Mouse (Mus musculus) CH12.LX (cell line): Measurements from ENCODE around the gene Frem2. TPM values are rescaled to one million over a fixed set of nuclear protein-coding genes. Genes with fewer than 3 reads are reported as not detected.

Experiments used
- DNase-seq: peaks from one replicate; pipeline ENCODE4 v3.0.0-alpha.2; 2013; ENCODE audit errors: extremely low read depth
- H3K27ac ChIP-seq: 2 replicates; pipeline ENCODE4 v1.5.1; 2012; ENCODE audit warnings: low read depth, mild to moderate bottlenecking, control low read depth, moderate library complexity; ENCODE audit not compliant: insufficient read depth
- H3K27me3 ChIP-seq: replicated peaks from 2 replicates; pipeline ENCODE3; 2012; ENCODE audit warnings: inconsistent platforms
- H3K36me3 ChIP-seq, 2 experiments: replicated peaks in 1 of 2; 2 replicates each; pipeline versions ENCODE3 to v1.6.1; 2012; ENCODE audit warnings: inconsistent platforms in 1 of 2, low read length in 1 of 2, mild to moderate bottlenecking in 1 of 2, mixed read lengths in 1 of 2, moderate library complexity in 1 of 2; ENCODE audit not compliant: control insufficient read depth in 1 of 2, insufficient read depth in 1 of 2
- H3K4me1 ChIP-seq, 2 experiments: 2 replicates each; pipeline ENCODE4 v1.6.1; 2012; ENCODE audit warnings: inconsistent platforms in 1 of 2, moderate library complexity in 1 of 2; ENCODE audit not compliant: insufficient read depth in 2 of 2, control insufficient read depth in 1 of 2
- H3K4me2 ChIP-seq: 2 replicates; pipeline ENCODE4 v1.6.1; 2012; ENCODE audit warnings: low read depth, mild to moderate bottlenecking, control low read depth; ENCODE audit not compliant: poor library complexity, insufficient read depth, severe bottlenecking
- H3K4me3 ChIP-seq, 3 experiments: fragments of 150-350 bp in 1 of 3; sonication (generic) in 1 of 3; replicated peaks in 1 of 3; 2 replicates each; pipeline versions ENCODE3 to v1.5.1; 2011 to 2012; ENCODE audit warnings: low read depth in 2 of 3, low read length in 2 of 3, mild to moderate bottlenecking in 2 of 3, moderate library complexity in 2 of 3, control low read depth in 1 of 3, improper control_type of control experiment in 1 of 3, inconsistent platforms in 1 of 3, mixed read lengths in 1 of 3; ENCODE audit not compliant: poor library complexity in 1 of 3
- H3K79me2 ChIP-seq: replicated peaks from 2 replicates; pipeline ENCODE4 v1.6.1; 2012; ENCODE audit warnings: mild to moderate bottlenecking, moderate library complexity; ENCODE audit not compliant: control insufficient read depth, poor library complexity, insufficient read depth, severe bottlenecking; ENCODE audit errors: extremely low read depth
- H3K9ac ChIP-seq: 2 replicates; pipeline ENCODE4 v1.6.1; 2012; ENCODE audit warnings: low read depth, mild to moderate bottlenecking, control low read depth, moderate library complexity; ENCODE audit not compliant: insufficient read depth
- H3K9me3 ChIP-seq: replicated peaks from 2 replicates; pipeline ENCODE3; 2012; ENCODE audit warnings: low read length, inconsistent platforms, mixed read lengths
- ELF1 ChIP-seq: IDR thresholded peaks from 2 replicates; pipeline ENCODE4 v1.6.1; 2014; ENCODE audit warnings: low read depth, mild to moderate bottlenecking, inconsistent platforms, low read length, improper control_type of control experiment
- IRF4 ChIP-seq: IDR thresholded peaks from 2 replicates; pipeline ENCODE4 v1.6.1; 2014; ENCODE audit warnings: low read depth, mild to moderate bottlenecking, inconsistent platforms, low read length, improper control_type of control experiment
- JUN ChIP-seq: IDR thresholded peaks from 2 replicates; pipeline ENCODE4 v1.6.1; 2011; ENCODE audit warnings: low read depth, mild to moderate bottlenecking, low read length, improper control_type of control experiment, moderate library complexity; ENCODE audit not compliant: insufficient read depth
- JUND ChIP-seq: conservative IDR thresholded peaks from 2 replicates; pipeline ENCODE4 v1.6.1; 2011; ENCODE audit warnings: low read depth, low read length, improper control_type of control experiment
- MAFK ChIP-seq: IDR thresholded peaks from 2 replicates; pipeline ENCODE4 v1.6.1; 2011; ENCODE audit warnings: low read length, improper control_type of control experiment; ENCODE audit not compliant: insufficient replicate concordance
- MAX ChIP-seq: IDR thresholded peaks from 2 replicates; pipeline ENCODE4 v1.6.1; 2011; ENCODE audit warnings: low read length, improper control_type of control experiment
- MEF2A ChIP-seq: IDR thresholded peaks from 2 replicates; pipeline ENCODE4 v1.6.1; 2014; ENCODE audit warnings: low read depth, mild to moderate bottlenecking, inconsistent platforms, low read length, improper control_type of control experiment, borderline replicate concordance
- NRF1 ChIP-seq: IDR thresholded peaks from 2 replicates; pipeline ENCODE4 v1.6.1; 2014; ENCODE audit warnings: low read depth, mild to moderate bottlenecking, inconsistent platforms, low read length, improper control_type of control experiment, moderate library complexity
- PAX5 ChIP-seq: IDR thresholded peaks from 2 replicates; pipeline ENCODE4 v1.6.1; 2012; ENCODE audit warnings: low read length, inconsistent platforms, mixed read lengths
- POLR2AphosphoS2 ChIP-seq: IDR thresholded peaks from 2 replicates; pipeline ENCODE4 v1.6.1; 2011; ENCODE audit warnings: low read depth, low read length, improper control_type of control experiment
- RAD21 ChIP-seq: IDR thresholded peaks from 2 replicates; pipeline ENCODE4 v1.6.1; 2011; ENCODE audit warnings: low read depth, mild to moderate bottlenecking, low read length, improper control_type of control experiment, moderate library complexity
- RCOR1 ChIP-seq: conservative IDR thresholded peaks from 2 replicates; pipeline ENCODE4 v1.6.1; 2012; ENCODE audit warnings: low read depth, mild to moderate bottlenecking, inconsistent platforms, low read length, improper control_type of control experiment
- SMC3 ChIP-seq: IDR thresholded peaks from 2 replicates; pipeline ENCODE4 v1.6.1; 2011; ENCODE audit warnings: low read depth, low read length, improper control_type of control experiment
- UBTF ChIP-seq: IDR thresholded peaks from 2 replicates; pipeline ENCODE4 v1.6.1; 2012; ENCODE audit warnings: low read depth, mild to moderate bottlenecking, inconsistent platforms, low read length, improper control_type of control experiment, moderate library complexity
- ZKSCAN1 ChIP-seq: IDR thresholded peaks from 2 replicates; pipeline ENCODE4 v1.6.1; 2012; ENCODE audit warnings: low read depth, inconsistent platforms, low read length, improper control_type of control experiment, borderline replicate concordance
- dilution Hi-C: fragments of 300-500 bp; cut with MboI; formaldehyde crosslinking; loops from 2 replicates; pipeline ENCODE4 v1.14.3; 2020; ENCODE audit warnings: low sequenced_read_pairs; ENCODE audit not compliant: extremely low pct_unique_long_range_greater_than_20kb, extremely low pct_ligation_motif_present
- in situ Hi-C: fragments of 300-500 bp; cut with MboI; formaldehyde crosslinking; loops from 3 replicates; pipeline ENCODE4 v1.14.3; 2019; ENCODE audit warnings: low sequenced_read_pairs, low pct_ligation_motif_present, low pct_unique_long_range_greater_than_20kb, mixed read lengths
- polyA plus RNA-seq: library from polyadenylated mRNA; unstranded; fragments of >175 nt; gene quantifications from 2 replicates; pipeline ENCODE4 v1.2.1, GENCODE M21; 2012; ENCODE audit warnings: low read depth; ENCODE audit not compliant: insufficient read length
- total RNA-seq, 2 experiments: library from RNA; depleted of rRNA; stranded (reverse); fragments of 300-350 nt in 1 of 2; fragments of >200 nt in 1 of 2; gene quantifications; 2 replicates each; pipeline ENCODE4 v1.2.3; 2012 to 2014

The Frem2 gene
- total and polyA plus RNA-seq, 3 experiments = 0.04 to 0.09 (median 0.04) TPM

DNA sequence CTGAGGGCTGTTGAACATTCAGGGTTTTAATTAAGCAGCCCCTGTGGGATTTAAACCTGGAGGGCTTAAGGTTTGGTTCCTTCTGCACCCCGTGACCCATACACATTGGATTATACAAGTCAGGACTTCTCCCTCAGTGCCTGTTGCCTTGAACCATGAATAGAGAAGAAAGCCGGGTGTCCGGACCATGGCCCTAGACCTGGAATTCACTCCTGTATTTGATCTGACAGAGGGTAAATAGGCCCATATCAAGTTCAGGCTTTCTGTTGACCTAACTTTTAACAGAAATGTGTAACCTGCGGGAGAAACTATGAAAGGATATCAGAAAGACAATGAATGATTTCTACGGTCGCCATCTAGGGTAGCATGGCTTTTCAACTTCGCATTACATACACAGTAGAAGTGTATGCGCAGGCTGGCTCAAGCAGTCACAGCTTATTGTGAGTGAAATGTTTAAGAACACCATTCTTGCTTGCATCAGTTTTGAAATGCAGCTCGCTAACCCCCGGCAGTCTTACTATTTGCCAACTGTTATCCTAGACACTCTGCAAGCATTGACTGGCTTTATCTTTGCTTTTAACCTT lies 77.9 kb downstream of the Frem2 start:
- no peak for DNase-seq
- no peaks in the 10 kb centered on the region for H3K27me3 ChIP-seq

DNA sequence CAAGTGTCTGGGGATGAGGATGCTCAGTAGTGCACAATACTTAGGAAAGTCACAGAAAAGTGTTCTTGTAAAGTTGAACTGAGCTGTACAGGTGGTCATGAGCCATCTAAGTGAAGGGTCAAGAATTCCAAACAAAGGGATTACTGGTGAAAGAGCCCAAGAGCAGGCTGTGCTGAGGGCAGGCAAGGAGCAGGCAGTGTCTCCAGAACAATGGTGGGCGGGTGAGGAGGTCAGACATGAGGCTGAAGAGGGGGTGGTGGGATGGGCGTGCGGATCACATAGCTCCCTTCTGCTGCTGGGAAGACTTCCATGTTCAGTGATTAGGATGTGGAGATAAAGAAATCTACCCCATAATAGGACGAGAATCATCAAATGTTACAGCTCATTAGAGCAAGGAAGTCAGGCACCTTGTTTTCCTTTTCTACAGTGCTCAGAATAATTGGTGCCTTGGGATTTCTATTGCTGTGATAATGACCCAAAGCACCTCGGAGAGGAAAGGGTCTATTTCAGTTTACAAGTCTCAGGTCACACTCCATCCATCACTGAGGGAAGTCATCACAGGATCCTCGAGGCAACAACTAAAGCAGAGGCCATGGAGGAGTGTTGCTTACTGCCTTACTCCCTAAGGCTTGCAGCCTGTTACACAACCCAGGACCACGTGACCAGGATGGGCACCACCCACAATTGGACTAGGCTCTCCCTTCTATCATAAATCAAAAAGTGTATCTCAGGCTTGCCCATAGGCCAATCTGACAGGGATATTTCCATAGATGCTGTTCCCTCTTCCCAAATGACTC lies 80.6 kb downstream of the Frem2 start:
- dilution Hi-C loops = no loop called here
- no peak for TF ChIP-seq MAX
- no peak for TF ChIP-seq ZKSCAN1
- TF ChIP-seq IRF4 = no peak
- no peak for TF ChIP-seq ELF1
- TF ChIP-seq PAX5 = no peak
- TF ChIP-seq JUN = no peak
- no peak for TF ChIP-seq RCOR1
- no peak for TF ChIP-seq NRF1
- no peak for TF ChIP-seq MEF2A
- TF ChIP-seq RAD21 = no peak
- TF ChIP-seq SMC3 = no peak
- TF ChIP-seq JUND = no peak

More for the DNA sequence above, 77.9 kb downstream of the Frem2 start:
- no peak overlapping the region for H3K9ac ChIP-seq
- no peaks in the 10 kb centered on the region for H3K9me3 ChIP-seq
- dilution Hi-C loops (no loop called here), in situ Hi-C loops (no loop called here)
- H3K4me3 ChIP-seq = no peak overlapping the region
- no peak overlapping the region for H3K4me2 ChIP-seq
- no peaks in the 10 kb centered on the region for H3K79me2 ChIP-seq
- TF ChIP-seq MAFK (no peak), ELF1 (no peak), IRF4 (no peak), MAX (no peak), RAD21 (no peak), UBTF (no peak), POLR2AphosphoS2 (no peak)
- H3K4me1 ChIP-seq = peaks cover 0 to 4% of the 10 kb centered on the region in 2 experiments; a peak in 1 of 4 replicates
- H3K36me3 ChIP-seq = no peaks in the 10 kb centered on the region
- H3K27ac ChIP-seq = no peak overlapping the region

More for the DNA sequence above, 80.6 kb downstream of the Frem2 start:
- no peak for DNase-seq
- Histone ChIP-seq H3K36me3 (no peaks in the 10 kb centered on the region), H3K9me3 (no peaks in the 10 kb centered on the region), H3K4me1 (peaks cover 0 to 4% of the 10 kb centered on the region in 2 experiments; a peak in 1 of 4 replicates), H3K27me3 (no peaks in the 10 kb centered on the region), H3K4me3 (no peak overlapping the region), H3K4me2 (no peak overlapping the region), H3K9ac (no peak overlapping the region), H3K79me2 (no peaks in the 10 kb centered on the region), H3K27ac (no peak overlapping the region)
- in situ Hi-C loops = no loop called here
